Mouse (Mus musculus) forebrain, postnatal 0 days (tissue): Measurements from ENCODE around the gene Nfyb. TPM values are rescaled to one million over a fixed set of nuclear protein-coding genes. Genes with fewer than 3 reads are reported as not detected.
A peak's percentile ranks its signal among the peaks of the same experiment; 100 is the strongest.

Experiments
- ATAC-seq: fragments of 200-750 bp; cut with Nextera tagmentation; 2 replicates; pipeline ENCODE4 v1.8.0; 2017; ENCODE audit warnings: mild to moderate bottlenecking, moderate library complexity
- DNase-seq: peaks from one replicate; pipeline ENCODE4 v3.0.0-alpha.2; 2015
- H3K27ac ChIP-seq: fragments of 300-500 bp; sonication (generic); 2 replicates; pipeline ENCODE4 v1.5.1; 2014; ENCODE audit warnings: low read depth, mild to moderate bottlenecking, antibody characterized with exemption, low read length, moderate library complexity, mixed read lengths
- H3K27me3 ChIP-seq: fragments of 300-500 bp; sonication (generic); 2 replicates; pipeline ENCODE4 v1.6.1; 2014; ENCODE audit warnings: mild to moderate bottlenecking, low read length, mixed read lengths; ENCODE audit not compliant: insufficient read depth
- H3K36me3 ChIP-seq: fragments of 300-500 bp; sonication (generic); 2 replicates; pipeline ENCODE4 v1.6.1; 2014; ENCODE audit warnings: mild to moderate bottlenecking, moderate library complexity; ENCODE audit not compliant: insufficient read depth
- H3K4me1 ChIP-seq: fragments of 300-500 bp; sonication (generic); 2 replicates; pipeline ENCODE4 v1.6.1; 2014; ENCODE audit warnings: antibody characterized with exemption; ENCODE audit not compliant: insufficient read depth
- H3K4me2 ChIP-seq: fragments of 300-500 bp; sonication (generic); 2 replicates; pipeline ENCODE4 v1.6.1; 2014; ENCODE audit warnings: low read depth, mild to moderate bottlenecking, moderate library complexity
- H3K4me3 ChIP-seq: fragments of 300-500 bp; sonication (generic); 2 replicates; pipeline ENCODE4 v1.5.1; 2014; ENCODE audit warnings: low read depth, low read length, mixed read lengths
- H3K9ac ChIP-seq: fragments of 300-500 bp; sonication (generic); 2 replicates; pipeline ENCODE4 v1.6.1; 2014; ENCODE audit warnings: mild to moderate bottlenecking
- H3K9me3 ChIP-seq: fragments of 300-500 bp; sonication (generic); 2 replicates; pipeline ENCODE4 v1.6.1; 2016; ENCODE audit warnings: low read length
- CTCF ChIP-seq: sonication (generic); IDR thresholded peaks from 2 replicates; pipeline ENCODE4 v1.5.1; 2016; ENCODE audit warnings: antibody characterized with exemption, control low read depth, low read depth
- WGBS: fragments of 180-500 bp; shearing (Covaris S2); extraction: QIAGEN DNeasy Blood & Tissue Kit; methylation state at CpG from one replicate; pipeline ENCODE4 v1.1.7; 2014; 5-methylcytosine and 5-hydroxymethylcytosine counted together
- polyA plus RNA-seq: library from polyadenylated mRNA; unstranded; fragments of >200 nt; fragmentation: Nextera tagmentation; extraction: Ambion mirVana; gene quantifications from 2 replicates; pipeline ENCODE4 v1.2.1, GENCODE M21; 2015
- total RNA-seq: library from RNA; depleted of rRNA; stranded (reverse); fragments of >200 nt; gene quantifications from 2 replicates; pipeline ENCODE4 v1.2.3, GENCODE M21; 2014

Nfyb gene
- total and polyA plus RNA-seq, 2 experiments from 2014 or later = 32.4 to 78.1 TPM

- no peak for TF ChIP-seq CTCF
- H3K36me3 ChIP-seq = no peaks in the 10 kb centered on the region
- H3K9me3 ChIP-seq = no peaks in the 10 kb centered on the region
- no peak for ATAC-seq
- no peak overlapping the region for H3K4me3 ChIP-seq
- H3K27me3 ChIP-seq = no peaks in the 10 kb centered on the region
- H3K4me2 ChIP-seq = no peak overlapping the region
- WGBS = 90% methylated on average over 6 of the region's 6 CpGs
- no peak overlapping the region for H3K27ac ChIP-seq
- no peak overlapping the region for H3K9ac ChIP-seq
- no peaks in the 10 kb centered on the region for H3K4me1 ChIP-seq
- DNase-seq = no peak
Observed at GRCm38 (mm10) chr10:82805111-82805510, 41.2 kb upstream of the Nfyb start.

GRCm38 (mm10) chr10:82804396-82804795, 40.5 kb upstream of the Nfyb start:
- Histone ChIP-seq H3K4me2 (no peak overlapping the region), H3K27ac (no peak overlapping the region), H3K9ac (no peak overlapping the region), H3K9me3 (no peaks in the 10 kb centered on the region), H3K4me1 (no peaks in the 10 kb centered on the region), H3K4me3 (no peak overlapping the region), H3K27me3 (no peaks in the 10 kb centered on the region), H3K36me3 (no peaks in the 10 kb centered on the region)
- DNase-seq = no peak
- no peak for ATAC-seq
- no peak for TF ChIP-seq CTCF
- WGBS = 72% methylated on average over 3 of the region's 3 CpGs

- Histone ChIP-seq H3K4me2 (no peak overlapping the region), H3K36me3 (no peaks in the 10 kb centered on the region), H3K4me3 (no peak overlapping the region), H3K9ac (no peak overlapping the region), H3K27ac (no peak overlapping the region), H3K9me3 (no peaks in the 10 kb centered on the region), H3K4me1 (peaks cover 2% of the 10 kb centered on the region; the same call in 1 of the 2 replicates), H3K27me3 (no peaks in the 10 kb centered on the region)
- no peak for TF ChIP-seq CTCF
- no peak for DNase-seq
- WGBS = 70% methylated on average over 5 of the region's 5 CpGs
- ATAC-seq = no peak
Observed at GRCm38 (mm10) chr10:82800094-82800493, 36.1 kb upstream of the Nfyb start.

GRCm38 (mm10) chr10:82798312-82798933, 34.5 kb upstream of the Nfyb start:
- Histone ChIP-seq H3K36me3 (no peaks in the 10 kb centered on the region), H3K4me1 (peaks cover 5% of the 10 kb centered on the region; the same call in 1 of the 2 replicates), H3K27me3 (no peaks in the 10 kb centered on the region), H3K9me3 (no peaks in the 10 kb centered on the region), H3K4me2 (no peak overlapping the region), H3K27ac (no peak overlapping the region), H3K9ac (no peak overlapping the region), H3K4me3 (no peak overlapping the region)
- ATAC-seq = no peak
- no peak for DNase-seq
- peak; percentile 25; the same call in 1 of the 2 replicates for TF ChIP-seq CTCF
- 64% methylated on average over 11 of the region's 11 CpGs for WGBS

GRCm38 (mm10) chr10:82797119-82797491, 33.2 kb upstream of the Nfyb start:
- Histone ChIP-seq H3K27me3 (no peaks in the 10 kb centered on the region), H3K4me3 (no peak overlapping the region), H3K4me2 (no peak overlapping the region), H3K9me3 (no peaks in the 10 kb centered on the region), H3K4me1 (peaks cover 5% of the 10 kb centered on the region; the same call in 1 of the 2 replicates), H3K9ac (no peak overlapping the region), H3K36me3 (no peaks in the 10 kb centered on the region), H3K27ac (no peak overlapping the region)
- DNase-seq = no peak
- WGBS = 91% methylated on average over 4 of the region's 4 CpGs
- ATAC-seq = no peak
- no peak for TF ChIP-seq CTCF

GRCm38 (mm10) chr10:82796471-82797118, 32.7 kb upstream of the Nfyb start:
- Histone ChIP-seq H3K4me3 (no peak overlapping the region), H3K27ac (no peak overlapping the region), H3K4me1 (peaks cover 5% of the 10 kb centered on the region; the same call in 1 of the 2 replicates), H3K9me3 (no peaks in the 10 kb centered on the region), H3K4me2 (no peak overlapping the region), H3K9ac (peak overlapping the region; percentile 19; the same call in 1 of the 2 replicates), H3K36me3 (no peaks in the 10 kb centered on the region), H3K27me3 (no peaks in the 10 kb centered on the region)
- no peak for TF ChIP-seq CTCF
- DNase-seq (peak; percentile 24), ATAC-seq (no peak)
- 31% methylated on average over 12 of the region's 12 CpGs for whole genome bisulfite sequencing

- ATAC-seq (peak; percentile 21; the same call in 1 of the 2 replicates), DNase-seq (peak; percentile 27)
- Histone ChIP-seq H3K4me1 (peaks cover 5% of the 10 kb centered on the region; the same call in 1 of the 2 replicates), H3K36me3 (no peaks in the 10 kb centered on the region), H3K27ac (no peak overlapping the region), H3K9me3 (no peaks in the 10 kb centered on the region), H3K9ac (peak overlapping the region; percentile 28; the same call in 1 of the 2 replicates), H3K27me3 (no peaks in the 10 kb centered on the region), H3K4me2 (peak overlapping the region; percentile 44), H3K4me3 (peak overlapping the region; percentile 24)
- no peak for TF ChIP-seq CTCF
- 45% methylated on average over 8 of the region's 8 CpGs for WGBS
Observed at GRCm38 (mm10) chr10:82795767-82796166, 31.8 kb upstream of the Nfyb start.
